Mouse (Mus musculus) midbrain, embryonic 11.5 days (tissue): ENCODE data around the gene Fbxo48. TPM values are rescaled to one million over a fixed set of nuclear protein-coding genes. Genes with fewer than 3 reads are reported as not detected.

ENCODE experiments used
- ATAC-seq: fragments of 200-750 bp; cut with Nextera tagmentation; 2 replicates; pipeline ENCODE4 v1.8.0; 2017; ENCODE audit warnings: moderate TSS enrichment, moderate library complexity; ENCODE audit not compliant: low FRiP score
- DNase-seq: peaks from one replicate; pipeline ENCODE4 v3.0.0; 2015; ENCODE audit warnings: low spot score; ENCODE audit errors: missing footprints
- H3K27ac ChIP-seq: fragments of 300-500 bp; sonication (generic); 2 replicates; pipeline ENCODE4 v1.5.1; 2014; ENCODE audit warnings: low read depth, low read length
- H3K27me3 ChIP-seq: fragments of 300-500 bp; sonication (generic); 2 replicates; pipeline ENCODE4 v1.6.1; 2014; ENCODE audit warnings: mild to moderate bottlenecking, low read length, moderate library complexity, mixed read lengths; ENCODE audit not compliant: control insufficient read depth, insufficient read depth
- H3K36me3 ChIP-seq: fragments of 300-500 bp; sonication (generic); 2 replicates; pipeline ENCODE4 v1.6.1; 2014; ENCODE audit warnings: mild to moderate bottlenecking, low read length, moderate library complexity, mixed read lengths; ENCODE audit not compliant: control insufficient read depth, insufficient read depth
- H3K4me1 ChIP-seq: fragments of 300-500 bp; sonication (generic); 2 replicates; pipeline ENCODE4 v1.6.1; 2014; ENCODE audit warnings: low read length; ENCODE audit not compliant: control insufficient read depth, insufficient read depth
- H3K4me2 ChIP-seq: fragments of 300-500 bp; sonication (generic); 2 replicates; pipeline ENCODE4 v1.6.1; 2014; ENCODE audit warnings: mild to moderate bottlenecking, moderate library complexity
- H3K4me3 ChIP-seq: fragments of 300-500 bp; sonication (generic); 2 replicates; pipeline ENCODE4 v1.5.1; 2014; ENCODE audit warnings: low read depth, low read length
- H3K9ac ChIP-seq: fragments of 300-500 bp; sonication (generic); 2 replicates; pipeline ENCODE4 v1.6.1; 2014; ENCODE audit warnings: low read length
- H3K9me3 ChIP-seq: fragments of 300-500 bp; sonication (generic); 2 replicates; pipeline ENCODE4 v1.6.1; 2016; ENCODE audit warnings: low read length; ENCODE audit not compliant: control insufficient read depth
- WGBS: fragments of 180-500 bp; shearing (Covaris S2); extraction: QIAGEN DNeasy Blood & Tissue Kit; methylation state at CpG from one replicate; pipeline ENCODE4 v1.1.7; 2014; 5-methylcytosine and 5-hydroxymethylcytosine counted together
- polyA plus RNA-seq: library from polyadenylated mRNA; unstranded; fragments of >200 nt; fragmentation: Nextera tagmentation; extraction: Ambion mirVana; gene quantifications from 2 replicates; pipeline ENCODE4 v1.2.1, GENCODE M21; 2014

Gene Fbxo48
- polyA plus RNA-seq, 1 experiment from 2014 or later = 2.4 TPM

- Histone ChIP-seq H3K27me3 (no peaks in the 10 kb centered on the region), H3K4me2 (no peak overlapping the region), H3K4me3 (no peak overlapping the region), H3K9me3 (no peaks in the 10 kb centered on the region), H3K9ac (no peak overlapping the region), H3K36me3 (no peaks in the 10 kb centered on the region), H3K27ac (no peak overlapping the region), H3K4me1 (no peaks in the 10 kb centered on the region)
- WGBS = 86% methylated on average over 7 of the region's 7 CpGs
- DNase-seq = no peak
- ATAC-seq = no peak
Observed at GRCm38 (mm10) chr11:17002739-17003373, 51.7 kb downstream of the Fbxo48 start.

GRCm38 (mm10) chr11:17003757-17004156 is 52.6 kb downstream of the Fbxo48 start:
- no peak overlapping the region for H3K9ac ChIP-seq
- no peak for ATAC-seq
- H3K9me3 ChIP-seq = no peaks in the 10 kb centered on the region

More at GRCm38 (mm10) chr11:17003757-17004156, 52.6 kb downstream of the Fbxo48 start:
- Histone ChIP-seq H3K4me2 (no peak overlapping the region), H3K4me1 (no peaks in the 10 kb centered on the region), H3K4me3 (no peak overlapping the region), H3K27me3 (no peaks in the 10 kb centered on the region), H3K27ac (no peak overlapping the region), H3K36me3 (no peaks in the 10 kb centered on the region)
- WGBS = 80% methylated on average over 3 of the region's 3 CpGs
- DNase-seq = no peak

Other genes with a start within 250 kb of the Fbxo48 start
- gene Egfr, start 199.2 kb upstream of the Fbxo48 start, polyA plus RNA-seq = 3.5 and 4.5 TPM in 2 replicates
- gene Cnrip1, start 100.2 kb downstream of the Fbxo48 start, polyA plus RNA-seq = 25.1 and 27.0 TPM in 2 replicates
- 6.1 and 7.6 TPM in 2 replicates for gene Plek, start 101.0 kb downstream of the Fbxo48 start, polyA plus RNA-seq
- gene Ppp3r1, start 207.9 kb downstream of the Fbxo48 start, polyA plus RNA-seq = 107 and 113 TPM in 2 replicates
- gene Wdr92, start 230.7 kb downstream of the Fbxo48 start, polyA plus RNA-seq = 31.2 and 33.0 TPM in 2 replicates